Mouse (Mus musculus) ES-Bruce4 (cell line): ENCODE data around the gene Hmgxb4. TPM values are rescaled to one million over a fixed set of nuclear protein-coding genes. Genes with fewer than 3 reads are reported as not detected.

Source experiments
- H3K27ac ChIP-seq: 2 replicates; pipeline ENCODE4 v1.5.1; 2012; ENCODE audit warnings: low read length, inconsistent platforms; ENCODE audit not compliant: insufficient read depth
- H3K27me3 ChIP-seq: 2 replicates; pipeline ENCODE4 v1.6.1; 2012; ENCODE audit warnings: mild to moderate bottlenecking, low read length, inconsistent platforms; ENCODE audit not compliant: control insufficient read depth, poor library complexity, insufficient read depth, severe bottlenecking
- H3K36me3 ChIP-seq: 2 replicates; pipeline ENCODE4 v1.6.1; 2012; ENCODE audit warnings: inconsistent platforms, mild to moderate bottlenecking, low read length, moderate library complexity; ENCODE audit not compliant: control insufficient read depth, poor library complexity, insufficient read depth, severe bottlenecking
- H3K4me1 ChIP-seq: one replicate; pipeline ENCODE4 v1.8.1; 2011; ENCODE audit warnings: low read length; ENCODE audit not compliant: control insufficient read depth, insufficient read depth
- H3K4me3 ChIP-seq: 2 replicates; pipeline ENCODE4 v1.5.1; 2011; ENCODE audit warnings: low read depth, mild to moderate bottlenecking, low read length
- H3K9ac ChIP-seq: 2 replicates; pipeline ENCODE4 v1.6.1; 2012; ENCODE audit warnings: low read depth, mild to moderate bottlenecking, inconsistent platforms; ENCODE audit not compliant: poor library complexity, severe bottlenecking
- H3K9me3 ChIP-seq: replicated peaks from 2 replicates; pipeline ENCODE4 v1.6.1; 2012; ENCODE audit warnings: mild to moderate bottlenecking, low read length, inconsistent platforms; ENCODE audit not compliant: control insufficient read depth, poor library complexity, insufficient read depth, severe bottlenecking
- CTCF ChIP-seq: IDR thresholded peaks from one replicate; pipeline ENCODE4 v1.8.1; 2011; ENCODE audit warnings: low read depth, low read length
- EP300 ChIP-seq: IDR thresholded peaks from 2 replicates; pipeline ENCODE4 v1.6.1; 2011; ENCODE audit warnings: low read depth, low read length; ENCODE audit not compliant: insufficient read depth
- POLR2A ChIP-seq: IDR thresholded peaks from one replicate; pipeline ENCODE4 v1.8.1; 2011; ENCODE audit warnings: low read length; ENCODE audit not compliant: insufficient read depth
- polyA plus RNA-seq: library from polyadenylated mRNA; stranded (reverse); fragments of >200 nt; gene quantifications from 2 replicates; pipeline ENCODE4 v1.2.4, GENCODE M21; 2011; ENCODE audit warnings: low read depth; ENCODE audit not compliant: missing spikeins, insufficient read depth, insufficient read length

The Hmgxb4 gene
- polyA plus RNA-seq, 1 experiment: 112 TPM

GRCm38 (mm10) chr8:75038497-75038896, 45.3 kb downstream of the Hmgxb4 start:
- Histone ChIP-seq H3K27ac (no peak overlapping the region), H3K4me3 (no peak overlapping the region), H3K9me3 (no peaks in the 10 kb centered on the region), H3K9ac (no peak overlapping the region), H3K27me3 (no peaks in the 10 kb centered on the region), H3K36me3 (no peaks in the 10 kb centered on the region), H3K4me1 (peaks cover 4% of the 10 kb centered on the region)
- TF ChIP-seq EP300 (no peak), CTCF (no peak), POLR2A (no peak)

- H3K27me3 ChIP-seq: no peaks in the 10 kb centered on the region
- H3K9me3 ChIP-seq: no peaks in the 10 kb centered on the region
- no peaks in the 10 kb centered on the region for H3K36me3 ChIP-seq
- no peak overlapping the region for H3K27ac ChIP-seq
- H3K4me3 ChIP-seq: no peak overlapping the region
- TF ChIP-seq EP300 (no peak), POLR2A (no peak), CTCF (no peak)
- H3K4me1 ChIP-seq: peaks cover 4% of the 10 kb centered on the region
- H3K9ac ChIP-seq: no peak overlapping the region
Observed at GRCm38 (mm10) chr8:75039754-75040153, 46.6 kb downstream of the Hmgxb4 start.

- no peaks in the 10 kb centered on the region for H3K36me3 ChIP-seq
- peaks cover 4% of the 10 kb centered on the region for H3K4me1 ChIP-seq
- no peaks in the 10 kb centered on the region for H3K27me3 ChIP-seq
- no peak overlapping the region for H3K27ac ChIP-seq
- no peak for TF ChIP-seq POLR2A
- TF ChIP-seq CTCF: no peak
- TF ChIP-seq EP300: no peak
- no peaks in the 10 kb centered on the region for H3K9me3 ChIP-seq
- H3K9ac ChIP-seq: no peak overlapping the region
- H3K4me3 ChIP-seq: no peak overlapping the region
Observed at GRCm38 (mm10) chr8:75042171-75042570, 49.0 kb downstream of the Hmgxb4 start.

GRCm38 (mm10) chr8:75042974-75043373, 49.8 kb downstream of the Hmgxb4 start:
- Histone ChIP-seq H3K27me3 (no peaks in the 10 kb centered on the region), H3K36me3 (no peaks in the 10 kb centered on the region), H3K27ac (no peak overlapping the region), H3K4me3 (no peak overlapping the region), H3K9me3 (no peaks in the 10 kb centered on the region), H3K4me1 (peaks cover under 1% of the 10 kb centered on the region), H3K9ac (no peak overlapping the region)
- TF ChIP-seq POLR2A (no peak), CTCF (no peak), EP300 (no peak)

GRCm38 (mm10) chr8:75046303-75046702, 53.1 kb downstream of the Hmgxb4 start:
- Histone ChIP-seq H3K9ac (no peak overlapping the region), H3K4me3 (no peak overlapping the region), H3K27me3 (no peaks in the 10 kb centered on the region), H3K4me1 (no peaks in the 10 kb centered on the region), H3K9me3 (no peaks in the 10 kb centered on the region), H3K27ac (no peak overlapping the region), H3K36me3 (no peaks in the 10 kb centered on the region)
- no peak for TF ChIP-seq CTCF
- TF ChIP-seq EP300: no peak
- TF ChIP-seq POLR2A: no peak

- H3K4me3 ChIP-seq: no peak overlapping the region
- TF ChIP-seq CTCF (no peak), EP300 (no peak), POLR2A (no peak)
Observed at GRCm38 (mm10) chr8:75047784-75048183, 54.6 kb downstream of the Hmgxb4 start.

GRCm38 (mm10) chr8:75053342-75053741, 60.2 kb downstream of the Hmgxb4 start:
- Histone ChIP-seq H3K36me3 (0 out of 2 replicates have a peak, but pooled peaks cover 6% of the 10 kb centered on the region), H3K27me3 (no peaks in the 10 kb centered on the region), H3K27ac (no peak overlapping the region), H3K9ac (no peak overlapping the region), H3K4me1 (no peaks in the 10 kb centered on the region), H3K4me3 (no peak overlapping the region), H3K9me3 (no peaks in the 10 kb centered on the region)
- TF ChIP-seq CTCF (no peak), POLR2A (no peak), EP300 (no peak)

More at GRCm38 (mm10) chr8:75047784-75048183, 54.6 kb downstream of the Hmgxb4 start:
- no peaks in the 10 kb centered on the region for H3K4me1 ChIP-seq
- no peak overlapping the region for H3K9ac ChIP-seq
- no peaks in the 10 kb centered on the region for H3K9me3 ChIP-seq
- H3K36me3 ChIP-seq: 0 out of 2 replicates have a peak, but pooled peaks cover 4% of the 10 kb centered on the region
- H3K27ac ChIP-seq: no peak overlapping the region
- H3K27me3 ChIP-seq: no peaks in the 10 kb centered on the region
